Mouse (Mus musculus) left cerebral cortex, adult 18-20 months (tissue): Measurements from ENCODE around the gene Acbd4. TPM values are rescaled to one million over a fixed set of nuclear protein-coding genes. Genes with fewer than 3 reads are reported as not detected.
A peak's percentile ranks its signal among the peaks of the same experiment; 100 is the strongest.

Experiments
- DNase-seq, 2 experiments: peaks; one replicate each; pipeline ENCODE4 v3.0.0; 2021 to 2022; ENCODE audit warnings: low spot score in 2 of 2, mixed read lengths in 1 of 2
- long read RNA-seq, 2 experiments: library from polyadenylated mRNA; stranded (forward); transcript quantifications; one replicate each; pipeline ENCODE4 v2.0.0; 2021
- total RNA-seq, 2 experiments: library from RNA; stranded (reverse); gene quantifications; 2 replicates each; pipeline ENCODE4 v1.2.3; 2021

The Acbd4 gene
- total RNA-seq: 10 to 100 TPM; 85.2 to 90.4 TPM
- long read RNA-seq, experiment 1, transcript Acbd4-202 (10 exons, 2,083 nt): major isoform, 6 of 76 reads
- long read RNA-seq, experiment 1, partial matches to known transcripts: 26 of 76 reads
- long read RNA-seq, experiment 1, other reads (novel, unspliced or antisense): 40 of 76 reads
- long read RNA-seq, experiment 2, transcript Acbd4-203 (9 exons, 1,959 nt): major isoform, 6 of 61 reads
- long read RNA-seq, experiment 2, partial matches to known transcripts: 27 of 61 reads
- long read RNA-seq, experiment 2, other reads (novel, unspliced or antisense): 26 of 61 reads

GRCm38 (mm10) chr11:103101481-103101865, at the start of gene Acbd4, which contains the start of gene Plcd3:
Gene Acbd4 (plus strand): TSS chr11:103101682.
Gene Plcd3 (minus strand): TSS chr11:103101658.
- DNase-seq: peak; percentile 62 to 73

DNA sequence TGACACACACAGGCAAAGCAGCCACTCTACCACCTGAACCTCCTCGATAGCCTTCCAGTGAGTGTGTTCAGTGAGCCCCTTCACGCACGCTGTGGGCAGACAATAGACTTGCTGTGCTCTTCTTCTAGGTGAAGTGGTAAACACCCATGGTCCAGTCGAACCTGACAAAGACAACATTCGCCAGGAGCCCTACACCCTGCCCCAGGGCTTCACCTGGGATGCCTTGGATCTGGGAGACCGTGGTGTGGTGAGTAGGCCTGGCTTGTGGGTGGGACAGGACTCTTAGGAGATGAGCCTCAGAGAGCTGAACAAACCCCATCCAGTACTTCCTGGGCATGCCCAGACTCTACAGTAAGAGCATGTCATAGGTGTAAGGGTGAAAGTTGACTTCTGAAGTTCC, 49.4 kb upstream of the Acbd4 start:
- DNase-seq: no peak

DNA sequence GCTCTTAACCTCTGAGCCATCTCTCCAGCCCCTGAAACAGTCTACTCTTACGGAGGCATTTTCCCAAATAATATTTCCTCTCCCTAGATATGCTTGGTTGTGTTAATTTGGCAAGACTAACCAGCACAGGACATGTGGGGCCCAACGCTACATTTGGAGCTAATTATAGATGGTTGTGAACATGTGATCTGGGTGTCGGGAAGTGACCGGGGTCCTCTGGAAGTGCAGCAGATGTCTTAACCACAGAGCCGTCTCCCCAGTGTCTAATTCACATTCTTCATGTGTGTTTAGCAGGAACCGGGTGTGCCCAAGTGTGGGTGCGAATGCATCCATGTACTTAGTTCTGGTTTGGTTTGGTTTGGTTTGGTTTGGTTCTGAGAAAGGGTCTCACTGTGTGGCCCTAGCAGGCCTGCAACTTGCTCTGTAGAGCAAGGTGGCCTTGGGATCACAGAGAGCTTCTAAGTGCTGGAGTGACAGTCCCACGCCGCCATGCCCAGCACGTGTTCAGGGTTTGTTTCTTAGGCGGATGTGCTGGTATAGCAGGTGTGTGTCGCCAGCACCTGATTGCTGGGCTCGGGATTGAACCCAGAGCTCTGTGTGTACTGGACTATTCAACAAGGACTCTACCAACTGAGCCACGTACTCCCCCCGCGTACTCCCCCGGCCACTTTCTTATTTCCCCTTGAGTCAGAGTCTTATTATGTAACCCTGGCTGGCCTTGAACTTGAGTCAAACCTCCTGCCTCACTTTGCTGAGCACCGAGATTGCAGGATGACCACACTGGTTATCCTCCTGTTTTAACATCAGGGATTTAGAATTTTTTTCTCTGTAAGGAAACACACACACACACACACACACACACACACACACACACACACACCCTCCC, 48.0 kb upstream of the Acbd4 start:
- no peak for DNase-seq

DNA sequence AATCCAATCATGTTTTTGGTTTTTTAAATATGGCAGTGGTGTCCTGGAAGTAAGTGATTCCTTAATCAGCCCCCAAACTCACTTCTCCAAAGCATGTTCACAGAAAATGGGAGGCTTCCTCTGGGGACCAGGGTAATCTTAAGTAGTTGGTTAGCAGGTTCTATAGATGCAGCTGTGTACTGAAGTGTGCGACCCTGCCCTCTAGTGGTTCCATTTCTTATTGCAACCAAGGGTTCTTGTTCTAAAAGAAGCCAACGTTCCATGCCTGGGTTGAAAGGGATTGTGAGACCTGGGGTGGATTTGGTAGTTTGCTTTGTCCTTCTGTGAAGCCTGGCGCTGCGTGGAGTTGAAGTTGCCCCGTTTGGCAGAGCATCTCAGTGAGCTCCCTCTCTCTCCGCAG, 46.7 kb upstream of the Acbd4 start:
- DNase-seq: peak; percentile 79 to 86

DNA sequence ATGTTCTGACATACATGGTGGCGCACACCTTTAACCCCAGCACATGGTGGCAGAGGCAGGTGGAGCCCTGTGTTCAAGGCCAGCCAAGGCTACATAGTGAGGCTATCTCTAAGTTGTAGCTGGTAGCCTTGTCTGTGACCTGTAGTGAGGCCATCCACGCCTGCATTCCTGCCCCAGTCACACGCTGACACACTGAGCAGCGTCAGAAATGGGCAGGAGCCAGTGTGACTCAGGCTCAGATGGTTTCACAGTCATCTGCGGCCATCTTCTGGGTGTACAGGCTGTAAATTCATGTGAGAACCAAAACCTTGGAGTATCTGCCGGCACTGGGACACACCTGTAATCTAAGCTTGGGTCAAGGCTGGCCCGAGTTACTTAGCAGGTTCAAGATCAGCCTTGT, 44.8 kb upstream of the Acbd4 start:
- no peak for DNase-seq

DNA sequence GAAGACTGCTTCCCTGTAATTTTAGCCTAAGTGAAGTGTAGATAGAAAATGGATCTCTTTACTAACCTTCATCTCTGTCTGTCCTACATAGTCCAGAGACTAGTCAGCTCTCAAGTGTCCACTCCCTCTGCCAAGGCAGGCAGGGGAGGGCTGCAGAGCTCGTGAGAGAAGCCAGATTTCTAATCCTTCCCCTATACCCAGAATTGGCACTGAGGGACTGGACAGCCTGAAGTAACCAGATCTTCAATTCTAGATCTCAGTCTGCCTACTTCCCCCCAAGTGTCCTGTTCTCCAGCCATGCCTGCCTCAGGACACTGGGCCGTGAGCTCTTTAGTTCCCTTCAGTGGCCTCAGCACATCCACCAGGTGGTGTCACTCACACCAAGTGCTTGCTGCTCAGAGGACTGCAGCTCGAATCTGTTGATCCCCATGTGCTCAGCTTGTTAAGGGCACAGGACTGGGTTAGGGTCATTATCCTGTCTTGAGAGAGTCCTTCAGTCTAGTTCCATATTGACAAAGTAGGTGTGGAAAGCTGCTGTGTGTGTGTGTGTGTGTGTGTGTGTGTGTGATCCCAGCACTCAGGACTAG, 42.9 kb upstream of the Acbd4 start:
- DNase-seq: no peak

- no peak for DNase-seq
Measured at GRCm38 (mm10) chr11:103066191-103067050, 35.1 kb upstream of the Acbd4 start.

- DNase-seq: no peak
Measured at GRCm38 (mm10) chr11:103067051-103067361, 34.5 kb upstream of the Acbd4 start.

- DNase-seq: no peak
Measured at GRCm38 (mm10) chr11:103067457-103068001, 34.0 kb upstream of the Acbd4 start.

- no peak for DNase-seq
Measured at GRCm38 (mm10) chr11:103068272-103068671, 33.2 kb upstream of the Acbd4 start.

- no peak for DNase-seq
Measured at GRCm38 (mm10) chr11:103068884-103069283, 32.6 kb upstream of the Acbd4 start.

DNA sequence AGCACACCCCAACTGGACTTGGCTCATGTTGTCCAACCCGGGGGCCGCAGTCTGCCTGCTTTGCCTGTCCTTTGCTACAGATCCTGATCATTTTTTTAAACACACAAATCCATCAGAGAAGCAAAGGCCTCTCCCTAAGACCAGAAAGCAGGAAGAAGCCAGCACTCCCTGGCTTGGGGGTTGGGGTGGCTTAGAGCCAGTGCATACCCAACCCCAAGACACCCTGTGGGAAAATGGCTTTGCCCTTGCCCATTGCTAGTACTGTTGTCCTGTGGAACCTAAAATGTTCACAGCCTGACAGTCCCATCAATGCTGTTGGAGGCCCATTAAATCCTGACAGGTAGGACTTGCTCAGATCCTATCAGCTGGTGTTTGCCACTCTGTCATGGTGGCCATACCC, 31.8 kb upstream of the Acbd4 start:
- DNase-seq: no peak

DNA sequence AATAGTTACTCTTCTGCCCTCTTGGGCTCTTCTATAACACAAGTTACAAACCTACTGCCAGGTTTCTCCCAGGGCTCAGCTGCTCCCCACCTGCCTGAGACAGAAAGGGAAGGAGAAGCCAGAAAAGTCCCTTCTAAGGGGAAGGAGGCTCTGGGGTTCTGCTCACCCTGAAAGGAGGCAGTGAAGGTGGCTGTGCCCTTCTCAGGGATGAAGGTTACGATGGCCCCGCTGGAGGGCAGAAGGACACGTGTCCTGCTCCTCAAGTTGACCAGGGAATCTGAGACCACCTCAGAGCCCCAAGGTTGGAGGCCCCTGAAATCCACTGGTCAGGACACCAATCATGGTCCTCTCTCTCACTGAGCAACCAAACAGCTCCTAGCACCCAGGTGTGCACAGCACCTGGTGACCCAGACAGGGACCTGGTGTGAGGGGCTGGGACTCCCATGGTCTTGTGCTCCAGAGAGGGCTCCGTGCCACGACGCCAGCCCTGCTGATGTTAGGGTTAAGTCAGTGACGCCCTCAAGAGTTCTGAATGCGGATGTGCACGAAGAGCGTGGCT, 31.1 kb upstream of the Acbd4 start:
- DNase-seq: no peak

DNA sequence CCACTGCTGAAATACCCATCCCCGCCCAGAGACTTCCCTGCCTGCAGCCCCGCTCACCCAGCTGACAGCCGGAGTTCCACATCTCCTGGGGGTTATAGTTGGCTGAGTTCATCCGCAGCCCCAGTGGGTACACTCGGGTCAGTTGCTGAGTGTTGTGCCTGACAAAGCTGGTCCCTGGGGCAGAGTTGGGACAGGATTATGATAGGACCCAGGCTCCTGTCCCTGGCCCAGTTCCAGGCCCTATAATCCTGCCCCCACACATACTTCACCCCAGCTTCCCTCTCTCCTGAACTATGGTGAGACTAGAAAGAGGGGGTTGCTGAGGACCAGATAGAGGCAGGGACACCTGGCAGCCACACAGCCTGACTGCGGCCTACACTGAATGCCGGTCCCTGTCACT, 27.8 kb upstream of the Acbd4 start:
- DNase-seq: no peak

- no peak for DNase-seq
Measured at GRCm38 (mm10) chr11:103074121-103074650, 27.3 kb upstream of the Acbd4 start.

GRCm38 (mm10) chr11:103074796-103075323, 26.6 kb upstream of the Acbd4 start:
- DNase-seq: no peak

GRCm38 (mm10) chr11:103076010-103076409, 25.5 kb upstream of the Acbd4 start:
- no peak for DNase-seq

GRCm38 (mm10) chr11:103076581-103076980, 24.9 kb upstream of the Acbd4 start:
- DNase-seq: no peak

GRCm38 (mm10) chr11:103078131-103078530, 23.4 kb upstream of the Acbd4 start:
- no peak for DNase-seq
